Mouse (Mus musculus) forebrain, postnatal 0 days (tissue): Measurements from ENCODE around the gene Selenbp1. TPM values are rescaled to one million over a fixed set of nuclear protein-coding genes. Genes with fewer than 3 reads are reported as not detected.
"Not testable (repeated sequence)": the region's sequence is repeated elsewhere in the genome, so short reads cannot be mapped to it uniquely, and the experiment has no call there.

Source experiments
- ATAC-seq: fragments of 200-750 bp; cut with Nextera tagmentation; 2 replicates; pipeline ENCODE4 v1.8.0; 2017; ENCODE audit warnings: mild to moderate bottlenecking, moderate library complexity
- DNase-seq: peaks from one replicate; pipeline ENCODE4 v3.0.0-alpha.2; 2015
- H3K27ac ChIP-seq: fragments of 300-500 bp; sonication (generic); 2 replicates; pipeline ENCODE4 v1.5.1; 2014; ENCODE audit warnings: low read depth, mild to moderate bottlenecking, antibody characterized with exemption, low read length, moderate library complexity, mixed read lengths
- H3K27me3 ChIP-seq: fragments of 300-500 bp; sonication (generic); 2 replicates; pipeline ENCODE4 v1.6.1; 2014; ENCODE audit warnings: mild to moderate bottlenecking, low read length, mixed read lengths; ENCODE audit not compliant: insufficient read depth
- H3K36me3 ChIP-seq: fragments of 300-500 bp; sonication (generic); 2 replicates; pipeline ENCODE4 v1.6.1; 2014; ENCODE audit warnings: mild to moderate bottlenecking, moderate library complexity; ENCODE audit not compliant: insufficient read depth
- H3K4me1 ChIP-seq: fragments of 300-500 bp; sonication (generic); 2 replicates; pipeline ENCODE4 v1.6.1; 2014; ENCODE audit warnings: antibody characterized with exemption; ENCODE audit not compliant: insufficient read depth
- H3K4me2 ChIP-seq: fragments of 300-500 bp; sonication (generic); 2 replicates; pipeline ENCODE4 v1.6.1; 2014; ENCODE audit warnings: low read depth, mild to moderate bottlenecking, moderate library complexity
- H3K4me3 ChIP-seq: fragments of 300-500 bp; sonication (generic); 2 replicates; pipeline ENCODE4 v1.5.1; 2014; ENCODE audit warnings: low read depth, low read length, mixed read lengths
- H3K9ac ChIP-seq: fragments of 300-500 bp; sonication (generic); 2 replicates; pipeline ENCODE4 v1.6.1; 2014; ENCODE audit warnings: mild to moderate bottlenecking
- H3K9me3 ChIP-seq: fragments of 300-500 bp; sonication (generic); 2 replicates; pipeline ENCODE4 v1.6.1; 2016; ENCODE audit warnings: low read length
- CTCF ChIP-seq: sonication (generic); IDR thresholded peaks from 2 replicates; pipeline ENCODE4 v1.5.1; 2016; ENCODE audit warnings: antibody characterized with exemption, control low read depth, low read depth
- WGBS: fragments of 180-500 bp; shearing (Covaris S2); extraction: QIAGEN DNeasy Blood & Tissue Kit; methylation state at CpG from one replicate; pipeline ENCODE4 v1.1.7; 2014; 5-methylcytosine and 5-hydroxymethylcytosine counted together
- polyA plus RNA-seq: library from polyadenylated mRNA; unstranded; fragments of >200 nt; fragmentation: Nextera tagmentation; extraction: Ambion mirVana; gene quantifications from 2 replicates; pipeline ENCODE4 v1.2.1, GENCODE M21; 2015
- total RNA-seq: library from RNA; depleted of rRNA; stranded (reverse); fragments of >200 nt; gene quantifications from 2 replicates; pipeline ENCODE4 v1.2.3, GENCODE M21; 2014; rRNA removed

Selenbp1 gene
- total RNA-seq, result 10.2 and 16.6 TPM in 2 replicates
- polyA plus RNA-seq, result 11.6 and 11.9 TPM in 2 replicates

GRCm38 (mm10) chr3:94932809-94933564 is at the start of gene Selenbp1:
Gene Selenbp1, plus strand, starts transcription at chr3:94933056.
- H3K36me3 ChIP-seq, result no peaks in the 10 kb centered on the region
- peak; percentile 70 for DNase-seq
- 15% methylated on average over 16 of the region's 16 CpGs for WGBS
- H3K4me2 ChIP-seq, result peak within 1 kb of the TSS; percentile 38
- no peak for TF ChIP-seq CTCF
- H3K27me3 ChIP-seq, result no peaks in the 10 kb centered on the region
- no peak within 1 kb of the TSS for H3K9ac ChIP-seq
- no peaks in the 10 kb centered on the region for H3K4me1 ChIP-seq
- peak within 1 kb of the TSS; percentile 21 for H3K4me3 ChIP-seq
- no peaks in the 10 kb centered on the region for H3K9me3 ChIP-seq
- peak; percentile 85 for ATAC-seq
- no peak within 1 kb of the TSS for H3K27ac ChIP-seq

GRCm38 (mm10) chr3:94886316-94887224 is 46.3 kb upstream of the Selenbp1 start, which contains the start of gene Psmb4:
Gene Psmb4, minus strand, starts transcription at chr3:94886961.
- H3K4me2 ChIP-seq, result peak within 1 kb of the TSS; percentile 71
- peak within 1 kb of the TSS; percentile 84 for H3K9ac ChIP-seq
- H3K9me3 ChIP-seq, result no peaks in the 10 kb centered on the region
- peaks cover 5% of the 10 kb centered on the region; the same call in 1 of the 2 replicates for H3K4me1 ChIP-seq
- H3K27me3 ChIP-seq, result no peaks in the 10 kb centered on the region
- H3K27ac ChIP-seq, result peak within 1 kb of the TSS; percentile 87
- no peak for TF ChIP-seq CTCF
- ATAC-seq, result peak; percentile 97
- 1% methylated on average over 61 of the region's 61 CpGs for WGBS
- DNase-seq, result peak; percentile 92
- peak within 1 kb of the TSS; percentile 86 for H3K4me3 ChIP-seq
- peaks cover 22% of the 10 kb centered on the region for H3K36me3 ChIP-seq

- no peaks in the 10 kb centered on the region for H3K27me3 ChIP-seq
- no peak overlapping the region for H3K9ac ChIP-seq
- H3K36me3 ChIP-seq, result peaks cover 9% of the 10 kb centered on the region
- DNase-seq (peak; percentile 21), ATAC-seq (no peak)
- H3K4me1 ChIP-seq, result peaks cover 5% of the 10 kb centered on the region; the same call in 1 of the 2 replicates
- TF ChIP-seq CTCF, result peak; percentile 50
- H3K9me3 ChIP-seq, result no peaks in the 10 kb centered on the region
- H3K27ac ChIP-seq, result no peak overlapping the region
- H3K4me3 ChIP-seq, result no peak overlapping the region
- H3K4me2 ChIP-seq, result no peak overlapping the region
Measured at GRCm38 (mm10) chr3:94888595-94888994, 44.3 kb upstream of the Selenbp1 start.

GRCm38 (mm10) chr3:94894076-94894475 is 38.8 kb upstream of the Selenbp1 start:
- H3K4me3 ChIP-seq, result no peak overlapping the region
- H3K36me3 ChIP-seq, result no peaks in the 10 kb centered on the region
- no peaks in the 10 kb centered on the region for H3K9me3 ChIP-seq
- no peak overlapping the region for H3K9ac ChIP-seq
- ATAC-seq, result no peak
- no peaks in the 10 kb centered on the region for H3K4me1 ChIP-seq
- no peak for TF ChIP-seq CTCF
- WGBS, result 76% methylated on average over 3 of the region's 3 CpGs
- H3K27ac ChIP-seq, result no peak overlapping the region
- no peak for DNase-seq
- H3K4me2 ChIP-seq, result no peak overlapping the region
- H3K27me3 ChIP-seq, result no peaks in the 10 kb centered on the region

- Histone ChIP-seq H3K27ac (no peak overlapping the region), H3K27me3 (no peaks in the 10 kb centered on the region), H3K9ac (no peak overlapping the region), H3K4me3 (no peak overlapping the region), H3K4me1 (no peaks in the 10 kb centered on the region), H3K36me3 (no peaks in the 10 kb centered on the region), H3K4me2 (no peak overlapping the region), H3K9me3 (no peaks in the 10 kb centered on the region)
- WGBS, result 27% methylated on average over 7 of the region's 7 CpGs
- DNase-seq (peak; percentile 80), ATAC-seq (peak; percentile 71)
- peak; percentile 77 for TF ChIP-seq CTCF
Measured at GRCm38 (mm10) chr3:94902747-94903146, 30.1 kb upstream of the Selenbp1 start.

DNA sequence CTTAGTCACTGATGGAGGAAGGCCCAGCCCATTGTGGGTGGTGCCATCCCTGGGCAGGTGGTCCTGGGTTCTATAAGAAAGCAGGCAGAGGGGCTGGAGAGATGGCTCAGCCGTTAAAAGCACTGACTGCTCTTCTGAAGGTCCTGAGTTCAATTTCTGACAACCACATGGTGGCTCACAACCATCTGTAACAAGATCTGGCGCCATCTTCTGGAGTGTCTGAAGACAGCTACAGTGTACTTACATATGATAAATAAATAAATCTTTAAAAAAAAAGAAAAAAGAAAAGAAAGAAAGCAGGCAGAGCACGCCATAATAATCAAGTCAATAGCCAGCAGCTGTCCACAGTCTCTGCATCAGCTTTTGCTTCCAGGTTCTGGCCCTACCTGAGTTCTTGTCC is 28.1 kb upstream of the Selenbp1 start:
- not testable (repeated sequence) for ATAC-seq, H3K4me2 ChIP-seq, H3K36me3 ChIP-seq, H3K27ac ChIP-seq, H3K9me3 ChIP-seq, DNase-seq, H3K4me3 ChIP-seq, H3K4me1 ChIP-seq, H3K27me3 ChIP-seq, H3K9ac ChIP-seq
- 53% methylated on average over 3 of the region's 3 CpGs for WGBS
